Mouse (Mus musculus) intestine, embryonic 16.5 days (tissue): ENCODE measurements at regions not wholly inside any gene's neighbourhood (a gene's known extent, or its start where the extent isn't known, plus 50 kb on each side); places are given as distances from the start of the nearest gene placed in this dataset.
A peak's percentile ranks its signal among the peaks of the same experiment; 100 is the strongest.
"Not testable (repeated sequence)": the region's sequence is repeated elsewhere in the genome, so short reads cannot be mapped to it uniquely, and the experiment has no call there.

ENCODE experiments used
- ATAC-seq: fragments of 200-750 bp; cut with Nextera tagmentation; 2 replicates; pipeline ENCODE4 v1.8.0; 2017; ENCODE audit warnings: moderate TSS enrichment, moderate library complexity
- H3K27ac ChIP-seq: fragments of 300-500 bp; sonication (generic); 2 replicates; pipeline ENCODE4 v1.5.1; 2014; ENCODE audit warnings: mild to moderate bottlenecking, low read length
- H3K27me3 ChIP-seq: fragments of 300-500 bp; sonication (generic); replicated peaks from 2 replicates; pipeline ENCODE4 v1.6.1; 2014; ENCODE audit warnings: low read length, control low read depth, mixed read lengths; ENCODE audit not compliant: control insufficient read depth, insufficient read depth
- H3K36me3 ChIP-seq: fragments of 300-500 bp; sonication (generic); 2 replicates; pipeline ENCODE4 v1.6.1; 2014; ENCODE audit warnings: low read length, control low read depth; ENCODE audit not compliant: control insufficient read depth, insufficient read depth
- H3K4me1 ChIP-seq: fragments of 300-500 bp; sonication (generic); 2 replicates; pipeline ENCODE4 v1.6.1; 2014; ENCODE audit warnings: low read length, control low read depth, mixed read lengths; ENCODE audit not compliant: control insufficient read depth, insufficient read depth
- H3K4me2 ChIP-seq: fragments of 300-500 bp; sonication (generic); 2 replicates; pipeline ENCODE4 v1.6.1; 2014; ENCODE audit warnings: low read depth, low read length, control low read depth
- H3K4me3 ChIP-seq: fragments of 300-500 bp; sonication (generic); 2 replicates; pipeline ENCODE4 v1.5.1; 2014; ENCODE audit warnings: mild to moderate bottlenecking, low read length
- H3K9ac ChIP-seq: fragments of 300-500 bp; sonication (generic); 2 replicates; pipeline ENCODE4 v1.6.1; 2014; ENCODE audit warnings: low read depth, low read length
- H3K9me3 ChIP-seq: fragments of 300-500 bp; sonication (generic); 2 replicates; pipeline ENCODE4 v1.6.1; 2016; ENCODE audit warnings: low read length, control low read depth; ENCODE audit not compliant: control insufficient read depth
- WGBS: fragments of 180-500 bp; shearing (Covaris S2); extraction: QIAGEN DNeasy Blood & Tissue Kit; methylation state at CpG from one replicate; pipeline ENCODE4 v1.1.7; 2014; 5-methylcytosine and 5-hydroxymethylcytosine counted together

DNA sequence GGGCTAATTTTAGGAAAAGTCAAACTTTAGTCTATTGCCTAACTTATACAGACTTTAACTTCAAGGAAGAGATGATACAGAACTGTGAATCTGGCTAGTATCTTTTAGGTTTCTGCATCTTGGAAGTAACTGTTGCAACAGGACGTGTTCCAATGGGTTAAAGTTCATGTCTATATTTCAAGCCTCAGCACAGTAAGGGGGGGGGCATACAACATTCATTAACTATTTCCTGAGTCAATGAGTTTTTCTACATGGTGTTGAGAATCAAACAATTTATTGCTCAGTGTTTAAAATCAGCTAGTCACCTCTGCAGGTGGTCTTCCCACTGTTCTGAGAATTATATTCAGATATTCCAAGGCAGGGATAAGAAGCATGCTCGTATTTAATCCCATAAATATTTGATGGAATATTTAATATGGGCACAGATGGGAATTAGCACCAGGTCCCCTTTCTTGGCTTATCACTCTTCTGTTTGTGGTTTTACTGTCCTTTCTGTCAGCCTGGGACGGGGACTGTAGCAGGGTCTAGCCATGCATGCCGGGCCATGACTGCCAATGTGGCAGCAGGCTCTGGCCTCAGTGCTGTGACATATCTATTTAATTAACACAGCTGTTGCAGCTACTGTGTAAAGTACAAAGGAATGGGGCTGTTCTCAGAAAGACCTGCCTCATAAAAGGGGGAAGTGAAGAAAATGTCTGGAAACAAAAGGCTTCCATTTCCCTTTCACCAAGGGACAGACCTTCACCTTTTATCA is 201.8 kb upstream of the Rarb start:
- Histone ChIP-seq H3K4me1 (0 out of 2 replicates have a peak, but pooled peaks cover 2% of the 10 kb centered on the region), H3K4me2 (no peak overlapping the region), H3K4me3 (no peak overlapping the region), H3K36me3 (no peaks in the 10 kb centered on the region), H3K9me3 (no peaks in the 10 kb centered on the region), H3K9ac (no peak overlapping the region), H3K27me3 (no peaks in the 10 kb centered on the region), H3K27ac (no peak overlapping the region)
- 53% methylated on average over 4 of the region's 4 CpGs for WGBS
- ATAC-seq, result 0 out of 2 replicates have a peak, but pooled peaks have one; percentile 21

DNA sequence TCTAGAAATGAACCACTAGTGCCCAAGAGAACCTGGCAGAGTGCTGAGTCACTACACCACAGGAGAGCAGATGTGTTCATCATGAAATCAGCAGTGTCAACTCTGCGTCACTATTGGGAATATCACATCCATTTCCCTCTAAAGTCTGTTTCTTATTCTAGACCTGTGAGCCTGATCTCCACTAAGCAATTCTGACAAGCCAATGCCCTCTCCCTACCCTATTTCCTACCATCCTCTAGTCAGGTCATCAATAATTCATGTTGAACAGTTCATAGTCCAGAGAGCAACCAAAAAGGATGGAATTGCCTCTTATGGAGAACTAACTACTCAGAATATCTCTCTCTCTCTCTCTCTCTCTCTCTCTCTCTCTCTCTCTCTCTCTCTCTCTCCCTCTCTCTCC is 194.0 kb upstream of the Rarb start:
- Histone ChIP-seq H3K36me3 (no peaks in the 10 kb centered on the region), H3K27me3 (no peaks in the 10 kb centered on the region), H3K4me2 (no peak overlapping the region), H3K27ac (no peak overlapping the region), H3K4me3 (no peak overlapping the region), H3K4me1 (no peaks in the 10 kb centered on the region), H3K9me3 (no peaks in the 10 kb centered on the region), H3K9ac (no peak overlapping the region)
- ATAC-seq, result no peak
- WGBS, result 96% methylated on average over 1 of the region's 1 CpGs

DNA sequence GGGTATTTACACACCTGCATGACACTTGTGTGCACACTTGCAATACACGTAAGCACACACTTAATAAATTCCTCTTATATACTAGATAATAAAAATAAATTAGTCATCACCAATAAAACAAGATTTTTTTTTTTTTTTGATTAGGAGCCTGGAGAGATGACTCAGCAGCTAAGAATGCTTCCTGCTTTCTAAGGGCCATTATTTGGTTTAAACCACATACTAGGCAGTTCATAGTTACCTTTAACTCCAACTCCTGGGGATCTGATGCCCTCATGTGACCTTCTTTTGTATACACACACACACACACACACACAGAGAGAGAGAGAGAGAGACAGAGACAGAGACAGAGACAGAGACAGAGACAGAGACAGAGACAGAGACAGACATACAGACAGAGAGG is 193.2 kb upstream of the Rarb start:
- Histone ChIP-seq H3K9me3 (no peaks in the 10 kb centered on the region), H3K36me3 (no peaks in the 10 kb centered on the region), H3K9ac (no peak overlapping the region), H3K4me3 (no peak overlapping the region), H3K4me1 (no peaks in the 10 kb centered on the region), H3K27ac (no peak overlapping the region), H3K4me2 (no peak overlapping the region), H3K27me3 (no peaks in the 10 kb centered on the region)
- ATAC-seq, result no peak
- WGBS, result 56% methylated on average over 1 of the region's 1 CpGs

DNA sequence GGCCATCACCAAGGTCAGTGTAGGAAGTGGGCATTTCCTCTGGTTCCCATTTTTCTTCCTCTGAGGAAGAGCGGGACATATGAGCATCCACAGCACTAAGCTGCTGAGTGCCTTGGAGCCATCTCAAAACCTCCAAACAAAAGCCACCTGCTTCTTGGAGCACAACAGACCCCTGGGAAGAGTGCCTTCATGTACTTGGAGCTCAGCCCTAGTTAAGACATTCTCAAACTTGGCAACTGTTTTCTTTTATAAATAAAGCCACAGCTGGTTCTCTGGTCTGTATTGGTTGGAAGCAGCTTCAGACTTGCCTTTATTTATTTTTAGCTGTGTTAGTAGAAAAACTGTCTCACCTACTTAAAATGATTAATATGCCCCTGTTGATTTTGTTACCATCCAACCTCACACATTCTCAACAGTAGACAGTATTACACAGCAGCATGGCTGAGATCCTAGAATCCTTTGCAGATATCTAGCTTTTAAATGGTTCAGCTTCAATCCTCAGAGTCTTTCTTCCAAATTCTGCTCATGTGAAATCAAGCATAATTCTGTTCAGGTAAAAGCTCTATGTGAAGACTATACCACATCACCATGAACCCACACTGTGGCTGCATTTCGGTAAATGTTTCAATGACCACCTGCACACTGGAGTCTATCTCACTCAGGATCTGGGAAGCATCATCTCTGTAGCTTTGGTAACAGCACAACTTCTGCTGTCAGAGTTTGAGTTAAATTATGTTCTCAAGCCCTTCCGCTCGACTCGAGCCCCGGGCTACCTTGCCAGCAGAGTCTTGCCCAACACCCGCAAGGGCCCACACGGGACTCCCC is 186.4 kb upstream of the Rarb start:
- no peaks in the 10 kb centered on the region for H3K27me3 ChIP-seq
- H3K27ac ChIP-seq, result no peak overlapping the region
- ATAC-seq, result peak; percentile 88
- H3K4me2 ChIP-seq, result no peak overlapping the region
- no peaks in the 10 kb centered on the region for H3K4me1 ChIP-seq
- H3K9ac ChIP-seq, result no peak overlapping the region
- H3K4me3 ChIP-seq, result no peak overlapping the region
- WGBS, result 58% methylated on average over 7 of the region's 8 CpGs
- H3K36me3 ChIP-seq, result no peaks in the 10 kb centered on the region
- no peaks in the 10 kb centered on the region for H3K9me3 ChIP-seq

DNA sequence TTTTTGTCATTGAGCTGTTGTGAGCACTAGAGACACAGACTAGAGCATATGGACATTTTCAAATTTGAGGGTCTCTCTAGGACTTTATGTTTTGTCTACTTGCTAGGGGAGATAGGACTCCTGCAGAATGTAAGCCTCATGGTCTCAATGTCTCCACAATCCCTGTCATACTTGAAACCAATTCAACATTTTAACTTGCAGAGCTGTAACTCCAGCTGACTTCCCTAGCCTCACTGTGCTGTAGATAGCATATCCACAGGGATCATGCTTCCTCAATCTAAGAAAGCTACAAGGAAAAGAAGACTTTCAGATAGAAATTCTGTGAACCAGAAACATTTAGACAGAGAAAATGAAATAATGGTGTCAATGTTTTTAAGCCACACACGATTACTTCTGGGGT is 185.8 kb upstream of the Rarb start:
- H3K27ac ChIP-seq, result no peak overlapping the region
- 64% methylated on average over 1 of the region's 1 CpGs for WGBS
- ATAC-seq, result peak; percentile 63; the same call in 1 of the 2 replicates

DNA sequence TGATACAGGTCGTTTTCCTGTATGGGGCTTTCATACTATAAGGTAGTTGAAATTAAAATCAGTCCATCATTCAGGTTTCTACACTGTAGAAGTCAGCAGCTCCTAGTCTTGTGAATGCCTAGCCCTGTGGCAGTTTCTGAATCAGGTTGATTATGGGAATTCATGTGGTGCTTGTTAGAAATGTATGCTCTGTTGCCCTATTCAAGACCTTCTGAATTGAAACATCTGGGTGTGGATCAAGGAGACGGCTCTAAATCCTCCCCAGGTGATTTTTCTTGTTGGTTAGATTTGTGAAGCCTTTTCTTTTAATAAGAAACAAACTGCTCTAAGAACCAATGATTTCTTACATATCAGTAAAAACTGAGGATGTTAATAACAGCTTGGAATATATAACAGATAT is 177.8 kb upstream of the Rarb start:
- Histone ChIP-seq H3K4me3 (no peak overlapping the region), H3K27ac (no peak overlapping the region), H3K27me3 (no peaks in the 10 kb centered on the region), H3K36me3 (no peaks in the 10 kb centered on the region), H3K4me2 (no peak overlapping the region), H3K9ac (no peak overlapping the region), H3K4me1 (no peaks in the 10 kb centered on the region), H3K9me3 (no peaks in the 10 kb centered on the region)
- ATAC-seq, result no peak
- 71% methylated on average over 2 of the region's 2 CpGs for WGBS

More for the DNA sequence above, 185.8 kb upstream of the Rarb start:
- Histone ChIP-seq H3K9me3 (no peaks in the 10 kb centered on the region), H3K36me3 (no peaks in the 10 kb centered on the region), H3K9ac (no peak overlapping the region), H3K27me3 (no peaks in the 10 kb centered on the region), H3K4me1 (no peaks in the 10 kb centered on the region), H3K4me3 (no peak overlapping the region), H3K4me2 (no peak overlapping the region)

DNA sequence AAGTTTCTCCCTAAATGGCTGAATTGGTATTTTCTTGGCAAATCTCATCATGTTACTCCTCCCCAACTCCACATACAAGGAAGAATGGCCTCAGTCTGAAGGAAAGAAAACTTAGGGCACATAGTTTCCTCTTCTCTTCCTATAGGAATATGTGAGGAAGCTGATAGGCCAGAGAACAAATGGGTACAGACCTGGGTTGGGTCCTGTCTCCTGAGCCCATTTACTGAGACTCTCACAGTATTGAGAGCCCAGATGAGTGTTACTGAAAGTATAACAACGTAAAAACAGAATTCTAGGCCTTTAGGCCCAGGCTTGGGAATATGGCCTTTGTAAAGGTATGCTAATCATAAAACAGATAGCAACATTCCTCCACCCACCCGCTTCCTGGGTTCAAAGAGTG is 152.0 kb upstream of the Rarb start:
- H3K9me3 ChIP-seq, H3K27me3 ChIP-seq: not testable (repeated sequence)

DNA sequence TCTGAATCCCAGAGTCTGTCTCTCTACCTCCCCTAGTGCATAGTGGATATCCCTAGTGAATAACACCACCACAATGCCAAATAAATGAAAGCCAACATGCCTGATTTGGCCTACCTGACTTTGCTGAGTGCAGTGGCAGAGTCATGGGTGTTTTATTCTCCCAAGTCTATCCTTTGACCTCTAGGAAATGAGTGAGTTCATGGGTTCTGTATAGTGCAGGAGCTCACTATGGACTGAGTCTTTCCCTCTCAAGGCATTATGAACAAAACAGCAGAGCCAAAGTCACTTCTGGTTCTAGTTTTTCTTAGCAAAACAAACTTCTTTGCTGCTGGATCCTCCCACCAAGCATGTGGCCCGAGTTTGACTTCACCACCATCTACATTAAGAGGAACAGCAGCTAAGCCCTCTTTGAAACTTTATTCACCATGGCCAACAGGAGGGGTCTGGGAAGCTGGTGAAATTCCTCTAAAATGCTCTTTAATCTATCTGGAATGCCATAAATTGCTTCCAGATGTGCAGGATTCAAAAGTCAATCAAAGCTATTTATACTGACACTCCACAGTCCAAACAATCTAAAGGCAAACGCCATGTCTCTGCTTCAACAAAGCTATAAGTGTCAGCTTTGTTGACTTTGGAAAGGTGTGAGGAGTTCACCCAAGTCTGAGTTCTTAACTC is 145.9 kb upstream of the Rarb start:
- no peaks in the 10 kb centered on the region for H3K36me3 ChIP-seq
- no peak overlapping the region for H3K4me2 ChIP-seq
- H3K9ac ChIP-seq, result no peak overlapping the region
- WGBS, result 20% methylated on average over 2 of the region's 2 CpGs
- no peaks in the 10 kb centered on the region for H3K27me3 ChIP-seq
- no peaks in the 10 kb centered on the region for H3K9me3 ChIP-seq
- no peak for ATAC-seq
- no peaks in the 10 kb centered on the region for H3K4me1 ChIP-seq
- no peak overlapping the region for H3K27ac ChIP-seq
- H3K4me3 ChIP-seq, result no peak overlapping the region

More for the DNA sequence above, 152.0 kb upstream of the Rarb start:
- H3K9ac ChIP-seq, H3K4me3 ChIP-seq, ATAC-seq, H3K27ac ChIP-seq, H3K36me3 ChIP-seq, H3K4me2 ChIP-seq, H3K4me1 ChIP-seq: not testable (repeated sequence)
- 72% methylated on average over 2 of the region's 2 CpGs for WGBS

DNA sequence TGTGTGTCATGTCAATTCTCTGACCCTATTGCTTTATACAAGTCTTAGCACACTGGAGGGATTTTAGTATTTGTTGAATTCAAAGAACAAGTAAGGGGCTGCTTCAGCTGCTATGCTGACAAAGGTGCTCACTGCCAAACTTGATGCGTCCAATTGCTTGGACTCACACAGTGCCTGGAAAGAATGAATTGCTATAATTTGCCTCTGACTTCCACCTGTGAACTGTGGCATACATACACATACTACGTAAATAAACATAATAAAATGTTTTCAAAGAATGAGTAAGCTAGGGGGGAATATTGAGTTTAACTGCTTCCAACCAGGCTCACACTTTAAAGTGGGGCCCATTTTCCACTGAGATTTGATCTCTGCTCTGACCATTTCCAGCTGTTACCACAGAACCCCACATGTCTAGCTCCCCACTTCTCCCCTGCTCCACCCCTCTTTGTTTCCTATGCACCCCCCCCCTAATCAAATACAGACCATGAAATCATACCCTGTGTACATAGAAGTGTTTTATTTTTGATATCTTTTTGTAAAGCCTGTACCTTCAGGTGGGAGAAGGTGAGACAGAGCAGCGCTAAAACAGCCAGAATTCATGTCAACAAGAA is 143.4 kb upstream of the Rarb start:
- no peak overlapping the region for H3K4me2 ChIP-seq
- no peak overlapping the region for H3K9ac ChIP-seq
- H3K27ac ChIP-seq, result no peak overlapping the region
- no peak overlapping the region for H3K4me3 ChIP-seq
- WGBS, result 85% methylated on average over 3 of the region's 3 CpGs
- H3K36me3 ChIP-seq, result no peaks in the 10 kb centered on the region
- H3K9me3 ChIP-seq, result no peaks in the 10 kb centered on the region
- 0 out of 2 replicates have a peak, but pooled peaks cover 3% of the 10 kb centered on the region for H3K4me1 ChIP-seq
- H3K27me3 ChIP-seq, result no peaks in the 10 kb centered on the region
- ATAC-seq, result no peak
